Mouse (Mus musculus): ENCODE results near the gene Megf11.
"Not testable (repeated sequence)": the region's sequence is repeated elsewhere in the genome, so short reads cannot be mapped to it uniquely, and the experiment has no call there.

Megf11 gene

DNA sequence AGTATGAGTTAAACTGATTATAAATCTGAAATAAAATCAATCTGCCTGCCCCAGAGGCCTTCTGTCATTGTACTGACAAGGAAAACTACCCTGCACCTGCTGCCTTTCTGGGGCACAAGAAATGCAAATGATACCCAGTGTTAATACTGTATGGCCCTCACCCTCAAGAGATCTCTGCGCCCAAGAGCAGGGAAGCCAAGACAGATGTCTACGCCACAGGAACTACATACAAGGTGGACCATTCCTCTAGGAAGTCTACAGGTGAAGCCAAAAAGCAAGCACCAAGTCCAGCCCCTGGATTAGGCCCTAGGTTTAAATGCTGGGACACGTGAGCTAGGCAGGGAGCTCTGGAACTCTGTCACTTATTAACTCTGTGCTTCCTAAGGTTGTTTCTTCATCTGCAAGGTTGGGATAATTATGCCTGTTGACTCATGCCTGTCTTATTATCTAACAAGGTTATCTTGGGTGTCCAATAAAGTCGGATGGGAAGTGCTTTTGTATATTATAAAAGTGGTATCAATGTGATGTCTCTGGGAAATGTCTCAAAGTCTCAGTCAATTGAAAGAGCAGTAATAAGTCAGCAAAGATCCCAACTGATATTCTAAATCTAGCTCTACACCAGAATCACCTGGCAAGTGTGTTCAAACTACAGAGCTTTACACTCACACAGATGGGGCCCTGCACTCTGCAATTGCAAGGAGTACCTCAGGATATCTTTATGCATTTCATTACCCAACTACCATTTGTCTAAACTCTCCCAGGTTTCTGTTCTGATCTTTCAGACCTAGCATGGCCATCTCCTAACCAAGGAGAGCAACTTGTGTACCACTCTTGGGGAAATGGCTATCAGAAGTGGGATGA is 315.3 kb downstream of the Megf11 start:
- DNase-seq (ENCODE audit: low spot score): no peak

DNA sequence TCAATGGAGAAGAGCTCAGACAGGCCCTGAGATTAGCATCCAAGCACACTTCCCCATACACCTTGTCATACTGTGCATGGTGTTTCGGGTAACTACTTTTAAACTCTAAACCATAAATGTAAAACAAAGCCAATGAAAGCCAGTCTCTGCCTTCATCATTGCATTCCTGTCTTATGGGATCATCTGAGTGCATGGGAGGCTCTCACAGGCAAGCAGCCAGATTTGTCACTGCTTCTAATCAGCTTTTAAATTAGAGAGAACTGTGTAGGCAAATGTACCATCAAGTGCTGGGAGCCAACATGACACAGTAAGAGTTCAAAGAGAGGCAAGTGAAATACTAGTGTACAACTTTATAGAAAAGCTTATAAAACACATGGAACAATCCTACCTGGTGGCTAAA is 316.2 kb downstream of the Megf11 start:
- DNase-seq (ENCODE audit: low spot score): no peak

DNA sequence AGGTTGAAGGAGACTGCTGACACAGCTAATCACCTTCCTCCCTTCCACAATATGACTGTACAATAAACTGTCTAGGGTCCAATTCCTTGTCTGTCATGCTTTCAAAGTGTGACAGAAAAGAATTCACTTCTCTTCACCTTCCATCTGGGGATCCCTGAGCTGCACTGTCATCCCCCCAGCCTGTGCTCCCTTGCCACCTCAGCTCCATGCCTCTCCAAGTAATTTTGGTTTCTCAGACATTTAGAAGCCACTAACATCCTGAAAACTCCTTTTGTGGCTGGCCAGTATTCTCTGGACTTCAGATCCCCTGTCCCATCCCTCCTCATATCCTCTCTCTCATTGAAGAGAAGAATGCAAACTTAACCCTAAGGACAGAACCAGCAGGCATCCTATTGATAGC is 317.0 kb downstream of the Megf11 start:
- DNase-seq (ENCODE audit: low spot score): no peak

DNA sequence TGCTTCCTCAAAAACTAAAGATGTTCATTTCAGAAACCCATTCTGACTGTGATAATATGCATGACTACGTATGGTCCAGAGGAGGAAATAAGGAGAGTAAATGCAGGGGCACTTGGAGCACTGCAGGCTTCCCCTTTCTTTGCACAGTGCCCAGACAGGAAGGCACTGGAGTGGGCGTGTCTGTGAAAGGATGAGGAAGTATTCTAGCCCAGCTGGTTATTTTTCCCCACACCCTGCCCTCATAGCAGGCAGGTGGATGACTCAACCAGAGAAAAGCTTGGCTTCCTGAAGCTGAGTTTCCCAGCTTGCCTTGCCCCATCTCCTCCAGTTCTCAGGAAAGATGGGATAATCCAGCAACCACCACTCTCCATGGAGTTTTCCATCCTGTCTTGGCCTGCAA is 317.5 kb downstream of the Megf11 start:
- DNase-seq (ENCODE audit: low spot score): no peak

DNA sequence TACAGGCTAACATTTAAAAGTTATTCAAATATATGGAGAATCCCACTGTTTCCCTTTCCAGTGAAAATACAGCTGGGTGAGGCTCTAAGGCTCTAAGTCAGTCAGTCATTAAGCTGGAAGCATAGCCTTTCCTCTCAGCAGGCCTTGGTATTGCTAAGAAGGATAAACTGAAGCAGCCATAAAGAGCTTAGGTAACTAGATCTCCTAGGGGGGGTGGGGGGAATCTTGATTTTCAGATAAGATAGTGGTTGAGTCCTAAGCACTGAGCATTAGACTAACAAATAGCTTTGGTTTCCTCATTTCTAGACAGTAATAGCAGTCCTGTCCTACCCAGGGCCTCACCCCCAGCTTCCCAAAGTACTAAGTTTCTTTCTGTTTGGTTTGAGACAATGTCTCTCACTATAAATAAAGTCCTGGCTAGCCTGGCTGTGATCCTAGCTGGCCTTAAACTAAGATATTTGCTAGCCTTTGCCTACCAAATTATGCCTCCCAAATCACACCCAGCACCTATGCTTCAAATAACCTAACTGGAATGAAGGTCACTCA is 318.1 kb downstream of the Megf11 start:
- no peak for DNase-seq (ENCODE audit: low spot score)

DNA sequence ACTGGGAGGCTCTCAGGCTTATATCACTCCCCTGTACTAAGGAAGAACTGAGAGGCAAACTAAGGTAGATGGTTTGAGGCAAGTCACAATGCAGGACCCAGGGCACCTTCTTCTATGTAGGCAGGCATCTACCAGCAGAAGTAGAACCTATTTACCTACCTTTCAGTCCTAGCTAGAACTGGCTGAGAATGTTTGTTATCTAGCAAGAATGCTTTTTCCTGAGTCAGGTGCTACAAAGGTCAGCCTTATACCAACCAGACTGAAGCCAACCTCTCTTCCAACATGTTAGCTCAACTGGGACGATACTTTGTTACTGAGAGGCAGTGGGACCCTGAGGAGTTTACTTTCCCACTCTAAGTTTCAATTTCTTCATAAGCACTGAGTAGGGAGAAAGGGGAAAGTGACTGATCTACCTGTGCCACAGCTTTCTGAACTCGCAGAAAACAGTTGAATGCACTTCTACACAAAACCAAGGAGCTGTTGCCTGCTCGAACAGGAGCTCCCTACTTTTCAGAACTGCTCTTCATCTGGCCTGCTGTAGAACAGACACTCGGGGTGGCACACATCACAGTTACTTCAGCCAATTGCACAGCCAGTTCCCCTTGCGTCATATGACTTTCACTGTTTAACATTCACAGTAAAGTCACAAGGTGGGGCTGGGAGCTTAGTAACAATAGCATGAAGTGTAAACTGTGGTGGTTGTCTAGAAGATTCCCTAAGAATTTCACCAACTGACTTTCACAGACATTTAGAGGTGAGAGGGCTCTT is 318.8 kb downstream of the Megf11 start:
- DNase-seq (ENCODE audit: low spot score): no peak

DNA sequence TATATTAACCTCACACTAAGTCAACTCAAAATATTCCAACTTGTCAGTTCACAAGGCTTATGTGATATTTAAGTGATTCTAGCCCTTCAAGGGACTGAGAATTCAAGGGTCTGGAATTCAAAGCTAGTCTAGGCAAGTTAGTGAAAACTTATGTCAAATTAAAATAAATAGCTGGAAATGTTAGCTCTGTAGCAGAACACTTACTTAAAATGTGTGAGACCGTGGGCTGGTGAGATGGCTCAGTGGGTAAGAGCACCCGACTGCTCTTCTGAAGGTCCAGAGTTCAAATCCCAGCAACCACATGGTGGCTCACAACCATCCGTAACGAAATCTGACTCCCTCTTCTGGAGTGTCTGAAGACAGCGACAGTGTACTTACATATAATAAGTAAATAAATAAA is 324.9 kb downstream of the Megf11 start:
- DNase-seq (ENCODE audit: low spot score): not testable (repeated sequence)

DNA sequence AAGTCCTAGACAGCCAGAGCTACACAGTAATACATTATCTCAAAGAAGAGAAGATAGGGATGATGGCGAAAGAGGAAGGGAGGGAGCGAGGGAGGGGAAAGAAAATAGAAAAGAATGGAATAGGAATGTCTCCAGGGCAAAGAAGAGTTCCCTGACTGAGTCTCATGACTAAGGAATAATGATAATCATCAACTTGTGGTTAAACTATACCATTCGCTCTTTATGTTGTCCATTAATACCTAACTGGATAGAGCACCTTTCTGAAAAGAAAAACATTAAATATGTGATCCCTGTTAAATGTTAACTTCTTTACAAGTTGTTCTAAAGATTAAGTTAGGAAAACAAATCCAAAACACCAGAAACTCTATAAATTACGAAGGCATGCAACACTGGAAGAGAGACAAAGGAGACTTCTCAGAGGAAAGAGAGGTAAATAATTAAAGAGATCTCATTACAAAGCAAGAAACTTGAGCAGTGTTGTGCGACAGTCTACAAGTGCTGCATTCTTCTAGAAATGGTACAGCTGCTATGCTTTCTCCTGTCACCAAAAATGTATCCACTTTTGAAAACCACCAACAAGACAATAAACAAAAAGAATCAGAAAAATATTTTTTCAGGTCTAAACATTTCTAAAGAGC is 334.2 kb downstream of the Megf11 start:
- no peak for DNase-seq (ENCODE audit: low spot score)

DNA sequence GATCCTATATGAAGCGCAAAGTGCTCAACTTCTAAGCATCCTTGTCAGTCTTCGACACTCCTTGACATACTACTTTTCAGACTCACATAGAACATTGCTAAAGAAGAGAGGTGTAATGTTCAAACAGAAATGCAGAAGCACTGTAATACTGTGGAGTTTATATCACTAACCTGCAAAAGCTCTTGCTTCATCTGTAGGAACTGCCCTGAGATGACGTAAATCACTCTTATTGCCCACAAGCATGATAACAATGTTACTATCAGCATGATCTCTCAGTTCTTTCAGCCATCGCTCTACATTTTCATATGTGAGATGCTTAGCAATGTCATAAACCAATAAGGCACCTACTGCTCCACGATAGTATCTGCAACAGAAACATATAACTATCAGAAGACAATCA is 341.0 kb downstream of the Megf11 start:
- no peak for DNase-seq (ENCODE audit: low spot score)

DNA sequence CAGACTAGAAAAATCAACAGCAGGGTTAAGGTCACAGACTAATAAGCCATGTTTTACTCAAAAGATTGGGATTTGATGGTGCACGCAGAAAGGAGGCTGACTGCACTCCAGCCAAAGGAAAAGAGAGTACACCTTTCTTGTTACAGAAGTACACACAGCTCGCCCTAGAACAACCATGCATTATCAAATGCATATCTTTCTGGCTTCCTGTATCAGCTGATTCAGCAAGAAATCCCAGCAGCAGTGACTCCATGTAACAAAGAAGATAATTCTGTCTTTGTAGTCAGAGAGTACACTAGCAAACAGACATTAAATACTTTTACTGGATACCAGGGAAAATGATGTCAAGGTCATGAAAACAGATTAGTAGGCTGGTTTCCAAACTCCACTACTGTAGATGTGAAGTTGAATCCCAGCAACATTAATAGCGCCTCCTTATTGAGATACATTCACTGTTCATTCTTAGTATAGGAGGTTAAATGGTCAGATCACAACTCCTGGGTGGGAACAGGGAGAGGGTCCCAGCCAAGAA is 345.7 kb downstream of the Megf11 start:
- no peak for DNase-seq (ENCODE audit: low spot score)

DNA sequence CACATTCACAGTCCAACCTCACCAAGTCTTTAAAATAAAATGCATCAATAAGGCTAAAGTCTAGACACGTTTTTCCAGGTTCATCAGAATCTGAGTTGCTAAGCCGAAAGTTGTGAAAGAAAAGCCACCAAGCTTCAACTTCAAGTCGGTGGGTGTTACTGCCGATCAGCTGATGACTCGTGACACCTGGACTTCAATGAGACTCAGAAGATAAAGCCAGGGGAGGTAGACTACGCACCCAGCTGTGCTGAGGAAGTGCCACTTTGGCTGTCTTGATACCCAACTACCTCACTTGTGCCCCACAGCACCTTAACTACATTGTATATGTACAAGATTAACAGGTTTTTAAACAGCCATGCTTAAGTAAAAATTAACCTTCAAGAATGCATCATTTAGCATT is 348.7 kb downstream of the Megf11 start:
- DNase-seq (ENCODE audit: low spot score): peak; percentile 27

DNA sequence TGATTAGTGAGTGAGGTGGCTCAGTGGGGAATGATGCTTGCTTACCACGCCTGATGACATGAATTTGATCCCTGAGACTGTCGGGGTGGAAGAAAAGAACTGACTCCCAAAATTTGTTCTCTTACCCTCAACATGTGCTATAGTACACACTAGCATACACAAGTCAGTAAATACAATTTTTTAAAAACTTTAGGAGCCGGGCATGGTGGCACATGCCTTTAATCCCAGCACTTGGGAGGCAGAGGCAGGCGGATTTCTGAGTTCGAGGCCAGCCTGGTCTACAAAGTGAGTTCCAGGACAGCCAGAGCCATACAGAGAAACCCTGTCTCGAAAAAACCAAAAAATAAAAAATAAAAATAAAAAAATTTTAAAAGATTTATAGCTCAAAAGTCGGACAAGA is 349.6 kb downstream of the Megf11 start:
- DNase-seq (ENCODE audit: low spot score): not testable (repeated sequence)

DNA sequence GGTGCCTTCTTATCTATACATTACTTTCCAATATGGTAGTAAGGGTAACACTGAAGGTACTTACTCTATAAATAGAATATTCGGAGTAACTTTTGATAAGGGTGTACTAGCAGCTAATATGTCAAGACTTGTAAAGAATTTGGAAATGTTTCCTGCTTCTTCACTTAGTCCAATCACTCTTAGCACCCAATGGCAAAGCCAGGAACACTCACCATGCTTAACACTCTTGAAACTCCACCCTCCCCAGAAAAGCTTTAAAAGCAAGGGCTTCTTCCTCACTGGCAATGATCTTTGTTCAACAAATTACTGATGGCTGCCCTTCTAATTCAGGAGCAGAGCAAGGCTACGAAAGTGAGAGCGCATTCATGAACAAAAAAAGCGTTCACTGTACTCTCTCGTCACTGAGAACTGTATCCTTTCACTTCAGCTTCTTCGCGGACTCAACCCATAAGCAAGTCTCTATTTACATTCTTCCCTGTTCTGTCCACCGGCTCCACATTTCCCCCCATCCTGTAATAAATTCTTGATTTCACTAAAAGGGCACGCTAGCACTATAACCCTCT is 350.7 kb downstream of the Megf11 start:
- peak; percentile 24 for DNase-seq (ENCODE audit: low spot score)

DNA sequence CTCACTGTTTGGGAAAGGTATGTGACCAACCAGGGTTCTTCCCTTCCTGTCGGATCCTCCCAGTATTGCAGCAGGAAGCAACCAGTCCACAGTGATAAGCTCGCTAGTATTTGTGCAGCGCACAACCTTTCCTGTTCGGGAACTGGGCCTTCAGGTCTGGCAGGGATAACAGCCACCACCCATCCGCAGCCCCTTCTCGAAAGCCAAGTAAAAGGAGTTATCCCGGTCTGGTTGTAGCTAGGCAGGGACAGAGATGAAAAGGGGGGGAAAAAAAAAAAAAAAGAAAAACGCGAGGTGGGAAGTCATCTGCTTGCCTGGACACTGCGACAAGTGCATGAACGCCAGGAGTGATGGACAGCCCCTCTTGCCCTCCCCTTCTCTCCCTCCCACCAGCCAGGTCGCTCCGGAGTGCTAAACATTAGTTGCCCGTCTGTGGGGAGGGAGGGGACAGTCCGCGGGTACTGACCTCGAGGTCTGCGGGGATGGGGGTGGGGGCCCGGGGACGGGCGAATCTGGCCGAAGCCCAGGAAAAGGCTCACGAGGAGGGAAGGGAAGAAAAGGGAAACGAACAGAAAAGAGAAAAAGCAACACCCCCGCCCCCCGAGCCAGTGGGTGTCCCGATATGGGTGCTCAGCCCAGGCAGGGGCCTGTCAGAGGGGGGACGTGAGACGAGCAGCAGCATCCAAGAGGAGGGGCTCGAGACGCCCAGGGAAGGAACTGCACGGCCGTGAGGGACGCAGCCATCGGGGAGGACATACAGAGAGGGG is 351.4 kb downstream of the Megf11 start:
- no peak for DNase-seq (ENCODE audit: low spot score)

DNA sequence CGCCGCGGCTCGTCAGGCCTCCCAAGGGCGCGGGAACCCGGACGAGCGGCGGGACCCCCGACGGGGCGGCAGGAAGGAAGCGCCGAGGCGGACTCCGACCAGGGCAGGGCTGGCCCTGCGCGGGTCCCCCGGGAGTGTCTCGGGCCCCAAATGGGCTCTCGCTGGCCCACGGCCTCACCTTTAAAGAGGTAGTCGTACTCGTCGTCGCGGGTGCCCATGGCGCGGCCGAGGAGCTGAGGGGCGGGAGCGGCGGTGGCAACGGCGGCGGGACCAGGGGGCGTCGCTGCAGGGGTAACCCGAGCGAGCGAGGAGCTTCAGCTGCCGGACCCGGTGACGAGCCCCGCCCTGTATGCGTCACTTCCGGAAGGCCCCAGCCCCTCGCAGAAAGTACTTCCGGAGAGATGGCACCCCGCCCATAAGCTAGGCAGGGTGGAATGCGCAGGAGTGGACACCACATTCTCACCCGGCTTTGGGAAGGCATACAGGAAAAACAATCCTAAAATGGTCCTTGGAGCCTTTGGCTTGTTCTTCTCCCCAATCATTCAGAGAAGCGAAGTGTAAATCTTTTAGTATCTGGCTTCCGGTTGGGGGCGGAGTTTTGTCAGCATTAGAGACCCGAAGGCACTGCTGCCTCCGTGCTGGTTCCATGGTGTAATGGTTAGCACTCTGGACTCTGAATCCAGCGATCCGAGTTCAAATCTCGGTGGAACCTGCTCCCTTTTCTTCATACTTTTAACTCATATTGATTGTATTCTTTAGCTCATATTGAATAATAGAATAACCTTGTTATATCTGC is 352.2 kb downstream of the Megf11 start, which contains the start of gene Rab11a:
Gene Rab11a (minus strand): TSS at position 353 of the 796 bp plus-strand sequence.
- DNase-seq (ENCODE audit: low spot score): peak; percentile 95

DNA sequence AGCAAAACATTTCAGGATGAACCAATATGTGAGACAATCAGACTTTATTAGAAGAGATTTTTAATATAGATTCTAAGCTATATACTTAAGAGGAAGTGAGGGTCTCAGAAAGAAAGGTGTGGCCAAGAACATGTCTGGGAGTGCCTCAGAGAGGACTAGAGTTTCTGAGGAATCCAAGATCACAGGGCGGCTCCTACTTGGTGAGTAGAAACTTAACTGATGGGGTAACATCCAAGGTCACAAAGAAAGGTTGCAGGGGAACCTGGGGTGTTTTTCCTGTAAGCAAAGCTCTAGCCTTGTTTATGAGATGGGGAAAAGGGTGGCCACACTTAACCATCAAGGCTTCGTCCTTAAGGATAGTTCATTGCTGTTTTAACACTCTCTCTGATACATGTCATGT is 353.6 kb downstream of the Megf11 start:
- no peak for DNase-seq (ENCODE audit: low spot score)

DNA sequence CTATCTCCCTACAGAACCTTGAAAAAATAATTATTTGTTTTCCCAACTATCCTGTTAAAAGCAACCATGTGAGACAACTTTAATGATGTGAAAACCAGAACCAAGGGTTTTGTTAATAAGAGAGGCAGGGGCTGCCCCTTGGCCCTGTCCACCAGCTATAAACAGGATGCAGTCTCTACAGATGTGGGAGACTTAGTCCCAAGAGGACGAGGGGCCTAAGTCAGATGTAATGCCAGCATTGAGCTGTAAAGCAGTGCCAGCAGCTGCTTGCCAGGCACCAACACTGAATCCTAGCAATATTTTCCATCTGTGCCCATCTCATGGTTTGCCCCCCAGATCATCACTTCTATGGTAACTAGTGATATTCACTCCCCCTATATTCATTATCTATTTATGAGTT is 357.0 kb downstream of the Megf11 start:
- DNase-seq (ENCODE audit: low spot score): no peak

DNA sequence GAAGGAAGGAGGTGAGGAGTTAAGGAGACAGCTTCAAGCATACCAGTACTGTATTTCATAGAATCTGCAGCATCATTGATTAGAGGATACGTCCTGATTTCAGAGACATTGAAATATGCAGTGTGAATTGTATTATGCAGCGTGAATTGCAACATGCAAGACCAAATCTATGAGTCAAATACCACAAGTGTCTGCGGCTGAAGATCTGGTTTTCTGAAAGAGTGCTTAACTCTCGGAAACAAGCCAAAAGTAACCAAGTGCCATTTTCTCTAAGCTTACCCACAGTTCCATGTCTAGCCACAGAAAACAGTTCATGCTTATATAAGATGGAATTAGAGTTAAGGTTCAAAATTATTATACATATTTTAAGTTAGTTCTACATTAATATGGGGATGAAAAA is 362.3 kb downstream of the Megf11 start:
- no peak for DNase-seq (ENCODE audit: low spot score)

DNA sequence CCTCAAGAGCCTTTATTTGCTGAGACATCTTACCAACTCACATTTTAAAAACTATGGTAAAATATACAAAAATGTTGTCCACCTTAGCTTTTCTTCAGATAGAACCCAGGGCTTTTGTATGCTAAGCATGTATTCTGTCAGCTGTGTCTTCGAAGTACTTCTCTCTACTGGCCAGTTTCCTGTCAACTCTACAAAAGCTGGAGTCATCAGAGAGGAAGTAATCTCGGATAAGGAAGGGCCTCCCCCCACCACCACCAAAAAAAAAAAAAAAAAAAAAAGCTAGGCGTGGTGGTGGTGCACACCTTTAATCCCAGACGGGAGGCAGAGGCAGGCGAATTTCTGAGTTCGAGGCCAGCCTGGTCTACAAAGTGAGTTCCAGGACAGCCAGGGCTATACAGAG is 363.9 kb downstream of the Megf11 start:
- no peak for DNase-seq (ENCODE audit: low spot score)

DNA sequence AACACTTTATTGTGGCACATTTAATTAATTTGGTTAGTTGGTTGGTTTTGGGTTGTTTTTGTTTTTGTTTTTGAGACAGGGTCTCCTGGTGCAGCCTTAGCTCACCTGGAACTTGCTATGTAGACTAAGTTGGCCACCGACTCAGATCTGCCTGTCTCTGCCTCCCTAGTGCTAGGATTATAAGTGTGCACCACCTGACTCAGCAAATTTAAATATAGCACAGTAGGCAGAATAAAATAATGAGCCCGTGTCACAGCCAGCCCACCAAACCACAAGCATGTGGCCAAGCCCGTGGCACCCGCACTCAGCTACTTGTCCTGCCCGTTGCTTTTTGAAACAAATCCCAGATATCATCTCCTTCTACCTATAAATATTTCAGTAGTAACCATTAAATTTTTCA is 367.1 kb downstream of the Megf11 start:
- DNase-seq (ENCODE audit: low spot score): no peak
